Mouse (Mus musculus): ENCODE data around the gene Perm1. TPM values are rescaled to one million over a fixed set of nuclear protein-coding genes. Genes with fewer than 3 reads are reported as not detected.

Perm1 gene
- polyA plus RNA-seq, 1 experiment: not detected

DNA sequence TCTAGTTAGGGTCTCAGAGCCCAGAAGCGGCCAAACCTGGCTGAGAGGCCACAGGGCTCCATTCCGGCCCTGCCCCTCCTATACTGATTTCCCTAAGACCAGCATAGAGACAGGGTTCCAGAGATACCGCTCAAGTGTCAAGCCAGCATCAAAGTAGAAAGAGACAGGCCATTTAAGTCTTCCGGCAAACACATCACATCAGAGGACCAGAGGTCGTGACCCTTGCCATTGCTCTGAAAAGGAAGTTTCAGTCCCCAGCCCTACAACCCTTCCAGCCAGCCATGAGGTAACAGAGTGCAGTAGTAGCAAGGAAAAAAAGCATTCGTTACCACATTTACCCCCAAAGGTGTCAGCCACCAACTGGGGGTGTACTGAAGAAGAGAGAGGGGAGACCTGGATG lies 21.3 kb upstream of the Perm1 start:
- no peak for TF ChIP-seq GATA1 (IDR thresholded peaks at IDR 0.05; ENCODE audit: low read length)

- no peak for TF ChIP-seq GATA1 (IDR thresholded peaks at IDR 0.05; ENCODE audit: low read length)
Measured at GRCm38 (mm10) chr4:156195927-156196870, 19.5 kb upstream of the Perm1 start.

- no peak for TF ChIP-seq GATA1 (IDR thresholded peaks at IDR 0.05; ENCODE audit: low read length)
Measured at GRCm38 (mm10) chr4:156197131-156197828, 18.4 kb upstream of the Perm1 start, which contains the start of gene Agrn. Gene Agrn (minus strand): TSS chr4:156197488.

DNA sequence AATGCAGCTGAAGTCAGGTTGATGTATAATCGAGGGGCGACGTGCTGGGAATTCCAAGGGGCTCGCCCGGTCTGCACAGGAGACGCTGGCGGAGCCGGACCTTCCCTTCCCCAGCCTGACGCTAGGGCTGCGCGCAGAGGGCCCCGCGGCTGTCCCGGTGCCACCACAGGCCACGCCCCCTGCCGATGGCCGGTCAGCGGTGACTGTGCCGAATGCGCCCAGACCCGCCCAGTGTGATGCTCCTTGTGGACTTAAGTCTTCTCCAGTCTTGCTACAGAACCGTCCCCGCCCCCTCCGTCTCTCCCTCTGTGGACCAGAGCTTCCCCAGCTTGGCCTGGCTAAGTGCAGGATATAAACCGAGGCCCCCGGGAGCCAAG lies 17.9 kb upstream of the Perm1 start:
- TF ChIP-seq GATA1 (IDR thresholded peaks at IDR 0.05; ENCODE audit: low read length): no peak

- no peak for TF ChIP-seq GATA1 (IDR thresholded peaks at IDR 0.05; ENCODE audit: low read length)
Measured at GRCm38 (mm10) chr4:156200623-156201475, 14.8 kb upstream of the Perm1 start, which contains the start of gene Isg15. Gene Isg15 (minus strand): TSS chr4:156200818.

DNA sequence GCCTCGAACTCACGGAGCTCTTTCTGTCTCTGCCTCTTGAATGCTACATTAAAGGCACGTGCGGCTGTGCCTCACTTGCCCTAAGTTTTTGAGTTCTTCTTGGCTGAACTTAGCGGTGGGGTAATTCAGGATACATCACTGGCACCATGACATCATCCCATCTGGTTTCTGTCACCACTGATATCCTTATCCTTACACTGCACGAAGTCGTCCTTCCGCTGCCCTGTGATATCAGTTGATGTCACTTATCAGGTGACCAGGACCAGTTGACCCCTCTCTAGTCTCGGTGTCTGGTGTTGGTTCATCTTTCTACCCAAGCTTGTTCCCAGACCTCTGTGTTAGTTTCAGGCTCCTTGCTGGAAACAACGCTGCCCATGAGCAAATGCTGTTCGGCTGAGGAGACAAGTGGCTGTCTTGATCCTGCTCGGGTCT lies 13.2 kb upstream of the Perm1 start:
- no peak for TF ChIP-seq GATA1 (IDR thresholded peaks at IDR 0.05; ENCODE audit: low read length)

DNA sequence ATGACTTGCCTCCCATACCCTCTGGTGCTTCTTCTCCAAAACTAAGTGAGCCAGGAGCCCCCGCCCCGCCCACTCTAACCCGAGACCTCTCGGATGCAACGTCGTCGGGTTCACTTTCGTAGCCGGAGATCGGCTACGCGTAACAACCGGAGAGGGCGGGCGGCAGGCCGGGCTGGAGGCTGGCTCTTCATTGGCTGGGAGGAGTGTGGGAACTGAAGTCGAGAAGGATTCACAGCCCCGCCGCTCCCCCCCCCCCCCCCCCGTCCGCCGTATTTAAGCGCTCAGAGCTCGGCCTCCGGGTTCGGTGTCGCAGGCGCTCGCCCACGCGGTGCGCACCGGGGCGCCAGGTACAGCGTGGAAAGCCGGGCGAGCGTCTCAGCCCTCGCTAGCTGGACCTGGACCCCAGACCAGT lies 12.7 kb upstream of the Perm1 start, which contains the start of gene AW011738:
AW011738 (plus strand) TSS at position 304 of the 412 bp plus-strand sequence.
- TF ChIP-seq GATA1 (IDR thresholded peaks at IDR 0.05; ENCODE audit: low read length): no peak

DNA sequence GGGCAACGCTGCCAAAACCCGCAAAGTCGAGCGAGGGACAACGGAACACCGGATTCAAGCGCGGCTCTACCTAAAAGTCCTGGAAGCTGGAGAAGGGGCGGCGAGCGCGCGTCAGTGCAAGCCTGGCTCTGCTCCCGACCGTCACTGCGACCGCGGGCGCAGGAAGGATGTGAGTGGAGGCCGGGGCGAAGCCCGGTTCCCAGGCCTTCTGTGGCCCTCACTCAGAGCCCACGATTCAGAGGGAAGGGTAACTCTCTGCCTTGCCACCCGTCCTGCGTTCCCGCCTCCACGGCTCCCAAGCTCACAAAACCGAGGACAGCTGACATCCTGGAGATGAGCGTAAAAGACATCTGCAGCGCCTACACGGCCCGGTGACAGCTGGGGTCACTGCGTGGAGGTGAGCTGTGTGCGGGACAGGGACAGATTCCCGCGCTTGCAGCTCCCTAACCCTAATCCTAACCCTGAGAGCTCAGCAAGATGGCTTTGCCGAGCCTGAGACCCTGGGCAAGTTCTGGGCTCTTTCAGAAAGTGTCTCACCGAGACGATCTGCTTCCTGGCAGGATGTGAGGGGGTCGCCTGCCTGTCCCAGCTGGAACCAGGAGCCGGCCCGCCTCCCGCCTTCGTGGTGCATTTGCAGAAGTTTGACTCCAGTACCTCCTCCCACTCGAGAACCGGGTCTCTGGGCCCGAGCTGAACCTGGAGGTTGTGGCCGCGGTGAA lies 12.1 kb upstream of the Perm1 start:
- no peak for TF ChIP-seq GATA1 (IDR thresholded peaks at IDR 0.05; ENCODE audit: low read length)

GRCm38 (mm10) chr4:156208872-156209271 lies 6.8 kb upstream of the Perm1 start:
- TF ChIP-seq GATA1 (IDR thresholded peaks at IDR 0.05; ENCODE audit: low read length): no peak

GRCm38 (mm10) chr4:156209963-156210635 lies 5.6 kb upstream of the Perm1 start:
- no peak for TF ChIP-seq GATA1 (IDR thresholded peaks at IDR 0.05; ENCODE audit: low read length)

GRCm38 (mm10) chr4:156213134-156213533 lies 2.5 kb upstream of the Perm1 start:
- TF ChIP-seq GATA1 (IDR thresholded peaks at IDR 0.05; ENCODE audit: low read length): no peak

GRCm38 (mm10) chr4:156216196-156216595 lies 528 bp downstream of the Perm1 start:
- TF ChIP-seq GATA1 (IDR thresholded peaks at IDR 0.05; ENCODE audit: low read length): no peak

DNA sequence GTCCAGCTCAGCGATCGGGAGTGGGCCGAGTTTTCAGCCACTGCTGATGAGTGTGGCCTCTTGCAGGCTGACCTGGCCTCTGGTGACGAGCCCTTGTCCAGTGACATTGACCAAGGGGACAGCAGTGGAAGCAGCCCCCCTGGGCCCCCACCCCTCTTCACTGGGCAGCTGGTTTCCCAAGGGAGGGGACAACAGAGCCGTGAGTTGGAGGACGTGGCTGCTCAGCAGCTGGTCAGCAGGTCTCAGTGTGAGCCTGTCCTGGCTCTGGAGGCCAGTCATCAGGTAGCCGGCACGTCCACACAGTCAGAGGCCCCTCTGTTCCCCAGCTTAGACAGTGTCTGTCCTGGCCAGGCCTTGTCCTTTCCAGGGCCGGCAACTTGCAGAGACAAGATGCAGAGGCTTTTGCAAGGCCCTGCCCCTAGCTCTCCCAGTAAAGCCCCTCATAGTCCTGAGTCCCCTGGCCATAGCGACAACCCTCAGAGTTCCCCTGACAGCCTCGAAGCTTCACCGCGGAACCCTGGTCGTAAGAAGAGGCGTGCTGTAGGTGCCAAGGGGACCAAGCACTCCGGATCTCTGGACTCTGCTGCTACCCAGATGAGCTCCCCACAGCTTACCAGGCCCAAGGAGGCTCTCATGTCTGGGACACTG lies 1.5 kb downstream of the Perm1 start:
- TF ChIP-seq GATA1 (IDR thresholded peaks at IDR 0.05; ENCODE audit: low read length): no peak

- no peak for TF ChIP-seq GATA1 (IDR thresholded peaks at IDR 0.05; ENCODE audit: low read length)
Measured at GRCm38 (mm10) chr4:156217838-156218237, 2.2 kb downstream of the Perm1 start.

Measured in G1E-ER4 (cell line).